Mouse (Mus musculus): ENCODE data around the gene Lpp. TPM values are rescaled to one million over a fixed set of nuclear protein-coding genes. Genes with fewer than 3 reads are reported as not detected.
A peak's percentile ranks its signal among the peaks of the same experiment; 100 is the strongest.

The Lpp gene
- polyA plus RNA-seq, 1 experiment from 2014 or later: 42.7 TPM

GRCm38 (mm10) chr16:24958661-24959060 lies 565.4 kb downstream of the Lpp start:
- no peak overlapping the region for H3K9ac ChIP-seq (ENCODE audit: low read depth, low read length)
- no peak overlapping the region for H3K4me3 ChIP-seq (ENCODE audit: low read depth, low read length)
- 90% methylated on average over 1 of the region's 1 CpGs for WGBS
- no peak overlapping the region for H3K4me2 ChIP-seq (ENCODE audit: low read depth, low read length)
- peaks cover 6% of the 10 kb centered on the region for H3K9me3 ChIP-seq (ENCODE audit: control insufficient read depth, low read length)
- peaks cover 3% of the 10 kb centered on the region; the same call in 1 of the 2 replicates for H3K36me3 ChIP-seq (ENCODE audit: control insufficient read depth, insufficient read depth, low read length)
- H3K27me3 ChIP-seq (replicated peaks; ENCODE audit: control insufficient read depth, insufficient read depth, low read length): no peaks in the 10 kb centered on the region
- ATAC-seq (ENCODE audit: low read depth) (no peak), DNase-seq (ENCODE audit: low spot score) (no peak)
- H3K4me1 ChIP-seq (ENCODE audit: control insufficient read depth, insufficient read depth, low read length): no peaks in the 10 kb centered on the region
- no peak overlapping the region for H3K27ac ChIP-seq (replicated peaks; ENCODE audit: low read depth, low read length)

GRCm38 (mm10) chr16:24960901-24961806 lies 567.8 kb downstream of the Lpp start:
- no peak overlapping the region for H3K27ac ChIP-seq (replicated peaks; ENCODE audit: low read depth, low read length)
- peaks cover 3% of the 10 kb centered on the region; the same call in 1 of the 2 replicates for H3K36me3 ChIP-seq (ENCODE audit: control insufficient read depth, insufficient read depth, low read length)
- no peak overlapping the region for H3K4me3 ChIP-seq (ENCODE audit: low read depth, low read length)
- H3K27me3 ChIP-seq (replicated peaks; ENCODE audit: control insufficient read depth, insufficient read depth, low read length): no peaks in the 10 kb centered on the region
- DNase-seq (ENCODE audit: low spot score) (peak; percentile 52), ATAC-seq (ENCODE audit: low read depth) (no peak)
- H3K9me3 ChIP-seq (ENCODE audit: control insufficient read depth, low read length): peaks cover 4% of the 10 kb centered on the region
- H3K4me2 ChIP-seq (ENCODE audit: low read depth, low read length): no peak overlapping the region
- H3K9ac ChIP-seq (ENCODE audit: low read depth, low read length): no peak overlapping the region
- H3K4me1 ChIP-seq (ENCODE audit: control insufficient read depth, insufficient read depth, low read length): no peaks in the 10 kb centered on the region
- 78% methylated on average over 10 of the region's 10 CpGs for WGBS

- WGBS: 76% methylated on average over 1 of the region's 1 CpGs
- Histone ChIP-seq H3K9ac (ENCODE audit: low read depth, low read length) (no peak overlapping the region), H3K27me3 (replicated peaks; ENCODE audit: control insufficient read depth, insufficient read depth, low read length) (no peaks in the 10 kb centered on the region), H3K4me1 (ENCODE audit: control insufficient read depth, insufficient read depth, low read length) (no peaks in the 10 kb centered on the region), H3K36me3 (ENCODE audit: control insufficient read depth, insufficient read depth, low read length) (no peaks in the 10 kb centered on the region), H3K4me3 (ENCODE audit: low read depth, low read length) (no peak overlapping the region), H3K4me2 (ENCODE audit: low read depth, low read length) (no peak overlapping the region), H3K27ac (replicated peaks; ENCODE audit: low read depth, low read length) (no peak overlapping the region), H3K9me3 (ENCODE audit: control insufficient read depth, low read length) (no peaks in the 10 kb centered on the region)
- ATAC-seq (ENCODE audit: low read depth) (no peak), DNase-seq (ENCODE audit: low spot score) (no peak)
These were observed 571.0 kb downstream of the Lpp start for GRCm38 (mm10) chr16:24964311-24964710.

- H3K27ac ChIP-seq (replicated peaks; ENCODE audit: low read depth, low read length): no peak overlapping the region
- DNase-seq (ENCODE audit: low spot score): no peak
- no peak overlapping the region for H3K4me3 ChIP-seq (ENCODE audit: low read depth, low read length)
- no peaks in the 10 kb centered on the region for H3K4me1 ChIP-seq (ENCODE audit: control insufficient read depth, insufficient read depth, low read length)
- H3K9ac ChIP-seq (ENCODE audit: low read depth, low read length): no peak overlapping the region
- no peaks in the 10 kb centered on the region for H3K36me3 ChIP-seq (ENCODE audit: control insufficient read depth, insufficient read depth, low read length)
- WGBS: 62% methylated on average over 4 of the region's 4 CpGs
- no peak for ATAC-seq (ENCODE audit: low read depth)
- H3K9me3 ChIP-seq (ENCODE audit: control insufficient read depth, low read length): no peaks in the 10 kb centered on the region
- no peak overlapping the region for H3K4me2 ChIP-seq (ENCODE audit: low read depth, low read length)
- H3K27me3 ChIP-seq (replicated peaks; ENCODE audit: control insufficient read depth, insufficient read depth, low read length): no peaks in the 10 kb centered on the region
These were observed 571.8 kb downstream of the Lpp start for GRCm38 (mm10) chr16:24965091-24965490.

GRCm38 (mm10) chr16:24966460-24966859 lies 573.2 kb downstream of the Lpp start:
- H3K9me3 ChIP-seq (ENCODE audit: control insufficient read depth, low read length): no peaks in the 10 kb centered on the region
- H3K36me3 ChIP-seq (ENCODE audit: control insufficient read depth, insufficient read depth, low read length): no peaks in the 10 kb centered on the region
- no peaks in the 10 kb centered on the region for H3K27me3 ChIP-seq (replicated peaks; ENCODE audit: control insufficient read depth, insufficient read depth, low read length)
- ATAC-seq (ENCODE audit: low read depth) (no peak), DNase-seq (ENCODE audit: low spot score) (no peak)
- H3K4me2 ChIP-seq (ENCODE audit: low read depth, low read length): no peak overlapping the region
- no peak overlapping the region for H3K27ac ChIP-seq (replicated peaks; ENCODE audit: low read depth, low read length)
- H3K4me1 ChIP-seq (ENCODE audit: control insufficient read depth, insufficient read depth, low read length): no peaks in the 10 kb centered on the region
- H3K9ac ChIP-seq (ENCODE audit: low read depth, low read length): no peak overlapping the region
- no peak overlapping the region for H3K4me3 ChIP-seq (ENCODE audit: low read depth, low read length)
- 91% methylated on average over 9 of the region's 9 CpGs for WGBS

- Histone ChIP-seq H3K9me3 (ENCODE audit: control insufficient read depth, low read length) (no peaks in the 10 kb centered on the region), H3K36me3 (ENCODE audit: control insufficient read depth, insufficient read depth, low read length) (0 out of 2 replicates have a peak, but pooled peaks cover 3% of the 10 kb centered on the region), H3K9ac (ENCODE audit: low read depth, low read length) (no peak overlapping the region), H3K27me3 (replicated peaks; ENCODE audit: control insufficient read depth, insufficient read depth, low read length) (no peaks in the 10 kb centered on the region), H3K4me3 (ENCODE audit: low read depth, low read length) (no peak overlapping the region), H3K4me1 (ENCODE audit: control insufficient read depth, insufficient read depth, low read length) (peaks cover 3% of the 10 kb centered on the region), H3K4me2 (ENCODE audit: low read depth, low read length) (no peak overlapping the region), H3K27ac (replicated peaks; ENCODE audit: low read depth, low read length) (no peak overlapping the region)
- 67% methylated on average over 5 of the region's 5 CpGs for WGBS
- peak; percentile 38 for DNase-seq (ENCODE audit: low spot score)
- no peak for ATAC-seq (ENCODE audit: low read depth)
These were observed 579.8 kb downstream of the Lpp start for GRCm38 (mm10) chr16:24973009-24973631.

GRCm38 (mm10) chr16:24977771-24978170 lies 584.5 kb downstream of the Lpp start:
- WGBS: 95% methylated on average over 1 of the region's 1 CpGs
- Histone ChIP-seq H3K27me3 (replicated peaks; ENCODE audit: control insufficient read depth, insufficient read depth, low read length) (no peaks in the 10 kb centered on the region), H3K27ac (replicated peaks; ENCODE audit: low read depth, low read length) (no peak overlapping the region), H3K9ac (ENCODE audit: low read depth, low read length) (no peak overlapping the region), H3K4me2 (ENCODE audit: low read depth, low read length) (no peak overlapping the region), H3K4me3 (ENCODE audit: low read depth, low read length) (no peak overlapping the region), H3K4me1 (ENCODE audit: control insufficient read depth, insufficient read depth, low read length) (no peaks in the 10 kb centered on the region), H3K36me3 (ENCODE audit: control insufficient read depth, insufficient read depth, low read length) (peaks cover 13% of the 10 kb centered on the region; the same call in 1 of the 2 replicates), H3K9me3 (ENCODE audit: control insufficient read depth, low read length) (no peaks in the 10 kb centered on the region)
- no peak for ATAC-seq (ENCODE audit: low read depth)
- no peak for DNase-seq (ENCODE audit: low spot score)

GRCm38 (mm10) chr16:24978226-24978625 lies 584.9 kb downstream of the Lpp start:
- Histone ChIP-seq H3K9me3 (ENCODE audit: control insufficient read depth, low read length) (no peaks in the 10 kb centered on the region), H3K4me3 (ENCODE audit: low read depth, low read length) (no peak overlapping the region), H3K9ac (ENCODE audit: low read depth, low read length) (no peak overlapping the region), H3K27ac (replicated peaks; ENCODE audit: low read depth, low read length) (no peak overlapping the region), H3K4me1 (ENCODE audit: control insufficient read depth, insufficient read depth, low read length) (no peaks in the 10 kb centered on the region), H3K36me3 (ENCODE audit: control insufficient read depth, insufficient read depth, low read length) (peaks cover 13% of the 10 kb centered on the region; the same call in 1 of the 2 replicates), H3K4me2 (ENCODE audit: low read depth, low read length) (no peak overlapping the region), H3K27me3 (replicated peaks; ENCODE audit: control insufficient read depth, insufficient read depth, low read length) (no peaks in the 10 kb centered on the region)
- WGBS: 84% methylated on average over 1 of the region's 1 CpGs
- ATAC-seq (ENCODE audit: low read depth): no peak
- no peak for DNase-seq (ENCODE audit: low spot score)

Data from embryonic facial prominence, embryonic 14.5 days (tissue).